Mouse (Mus musculus): Measurements from ENCODE around the gene Slc22a5. TPM values are rescaled to one million over a fixed set of nuclear protein-coding genes. Genes with fewer than 3 reads are reported as not detected.
"Not testable (repeated sequence)": the region's sequence is repeated elsewhere in the genome, so short reads cannot be mapped to it uniquely, and the experiment has no call there.

The Slc22a5 gene
- polyA plus RNA-seq, 1 experiment from 2014 or later, result 8.4 TPM

GRCm38 (mm10) chr11:53888242-53888641 is 3.2 kb downstream of the Slc22a5 start:
- H3K9ac ChIP-seq (ENCODE audit: low read length), result peak overlapping the region; percentile 25; the same call in 1 of the 2 replicates
- H3K36me3 ChIP-seq (ENCODE audit: control insufficient read depth, insufficient read depth, low read length), result peaks cover 2% of the 10 kb centered on the region; the same call in 1 of the 2 replicates
- no peak overlapping the region for H3K4me3 ChIP-seq (ENCODE audit: control insufficient read depth in 1 of 2, insufficient read depth in 1 of 2, low read depth in 1 of 2, low read length in 2 of 2)
- WGBS, result 71% methylated on average over 4 of the region's 4 CpGs
- H3K27me3 ChIP-seq (ENCODE audit: control insufficient read depth, insufficient read depth, low read length), result no peaks in the 10 kb centered on the region
- ATAC-seq (ENCODE audit: insufficient number of reproducible peaks, insufficient read depth, low FRiP score, low read depth), result no peak
- H3K4me2 ChIP-seq (ENCODE audit: low read length), result no peak overlapping the region
- no peak overlapping the region for H3K27ac ChIP-seq (replicated peaks in 1 of 2; ENCODE audit: control insufficient read depth in 1 of 2, insufficient read depth in 1 of 2, low read depth in 2 of 2, low read length in 2 of 2)
- H3K4me1 ChIP-seq (ENCODE audit: control insufficient read depth in 2 of 2, insufficient read depth in 2 of 2, low read length in 2 of 2), result peaks cover 11 to 21% of the 10 kb centered on the region in 2 experiments
- H3K9me3 ChIP-seq (ENCODE audit: control insufficient read depth, low read length), result no peaks in the 10 kb centered on the region

DNA sequence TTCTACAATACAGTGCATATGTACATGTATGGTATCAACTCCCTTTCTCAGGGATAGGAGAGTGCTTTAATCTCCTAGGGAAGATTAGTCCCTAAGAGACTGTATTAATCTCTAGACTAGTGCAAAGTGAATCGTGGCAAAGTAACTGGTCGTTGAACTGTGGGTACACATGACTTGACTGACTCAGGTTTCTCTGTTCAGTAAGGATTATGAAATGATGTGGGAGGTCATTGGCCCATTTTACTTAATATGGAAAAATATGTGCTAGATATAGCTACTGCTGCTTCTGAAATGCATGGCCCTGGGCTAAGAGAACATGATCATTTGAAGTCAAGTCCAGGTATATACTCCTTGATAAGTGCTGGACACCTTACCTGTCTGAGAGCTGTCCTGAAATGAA is 8.2 kb downstream of the Slc22a5 start:
- H3K36me3 ChIP-seq (ENCODE audit: control insufficient read depth, insufficient read depth, low read length), result peaks cover 11% of the 10 kb centered on the region; the same call in 1 of the 2 replicates
- 81% methylated on average over 2 of the region's 2 CpGs for WGBS
- H3K4me3 ChIP-seq (ENCODE audit: control insufficient read depth in 1 of 2, insufficient read depth in 1 of 2, low read depth in 1 of 2, low read length in 2 of 2), result no peak overlapping the region

DNA sequence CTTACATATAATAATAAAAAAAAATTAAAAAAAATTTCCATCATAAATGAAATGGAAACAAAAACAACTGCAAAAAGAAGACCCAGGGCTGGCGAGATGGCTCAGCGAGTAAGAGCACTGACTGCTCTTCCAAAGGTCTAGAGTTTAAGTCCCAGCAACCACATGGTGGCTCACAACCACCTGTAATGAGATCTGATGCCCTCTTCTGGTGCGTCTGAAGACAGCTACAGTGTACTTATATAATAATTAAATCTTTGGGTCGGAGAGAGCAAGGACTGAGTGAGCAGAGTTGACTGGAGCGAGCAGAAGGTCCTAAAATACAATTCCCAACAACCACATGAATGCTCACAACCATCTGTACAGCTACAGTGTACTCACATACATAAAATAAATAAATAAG is 13.4 kb downstream of the Slc22a5 start:
- WGBS, result 86% methylated on average over 5 of the region's 5 CpGs
- not testable (repeated sequence) for H3K36me3 ChIP-seq (ENCODE audit: control insufficient read depth, insufficient read depth, low read length); H3K4me3 ChIP-seq (ENCODE audit: control insufficient read depth in 1 of 2, insufficient read depth in 1 of 2, low read depth in 1 of 2, low read length in 2 of 2); ATAC-seq (ENCODE audit: insufficient number of reproducible peaks, insufficient read depth, low FRiP score, low read depth); H3K9ac ChIP-seq (ENCODE audit: low read length); H3K4me1 ChIP-seq (ENCODE audit: control insufficient read depth in 2 of 2, insufficient read depth in 2 of 2, low read length in 2 of 2); H3K27me3 ChIP-seq (ENCODE audit: control insufficient read depth, insufficient read depth, low read length); H3K27ac ChIP-seq (replicated peaks in 1 of 2; ENCODE audit: control insufficient read depth in 1 of 2, insufficient read depth in 1 of 2, low read depth in 2 of 2, low read length in 2 of 2); H3K4me2 ChIP-seq (ENCODE audit: low read length); H3K9me3 ChIP-seq (ENCODE audit: control insufficient read depth, low read length)

More for the DNA sequence above, 8.2 kb downstream of the Slc22a5 start:
- H3K27me3 ChIP-seq (ENCODE audit: control insufficient read depth, insufficient read depth, low read length), result no peaks in the 10 kb centered on the region
- no peak overlapping the region for H3K27ac ChIP-seq (replicated peaks in 1 of 2; ENCODE audit: control insufficient read depth in 1 of 2, insufficient read depth in 1 of 2, low read depth in 2 of 2, low read length in 2 of 2)
- ATAC-seq (ENCODE audit: insufficient number of reproducible peaks, insufficient read depth, low FRiP score, low read depth), result no peak
- H3K9ac ChIP-seq (ENCODE audit: low read length), result no peak overlapping the region
- H3K9me3 ChIP-seq (ENCODE audit: control insufficient read depth, low read length), result no peaks in the 10 kb centered on the region
- H3K4me2 ChIP-seq (ENCODE audit: low read length), result no peak overlapping the region
- H3K4me1 ChIP-seq (ENCODE audit: control insufficient read depth in 2 of 2, insufficient read depth in 2 of 2, low read length in 2 of 2), result peaks cover 1 to 2% of the 10 kb centered on the region in 2 experiments; a peak in 3 of 4 replicates

- Histone ChIP-seq H3K9ac (ENCODE audit: low read length) (no peak overlapping the region), H3K4me2 (ENCODE audit: low read length) (no peak overlapping the region), H3K9me3 (ENCODE audit: control insufficient read depth, low read length) (no peaks in the 10 kb centered on the region), H3K27me3 (ENCODE audit: control insufficient read depth, insufficient read depth, low read length) (no peaks in the 10 kb centered on the region), H3K4me3 (ENCODE audit: control insufficient read depth in 1 of 2, insufficient read depth in 1 of 2, low read depth in 1 of 2, low read length in 2 of 2) (no peak overlapping the region), H3K4me1 (ENCODE audit: control insufficient read depth in 2 of 2, insufficient read depth in 2 of 2, low read length in 2 of 2) (no peaks in the 10 kb centered on the region), H3K36me3 (ENCODE audit: control insufficient read depth, insufficient read depth, low read length) (peaks cover 14% of the 10 kb centered on the region), H3K27ac (replicated peaks in 1 of 2; ENCODE audit: control insufficient read depth in 1 of 2, insufficient read depth in 1 of 2, low read depth in 2 of 2, low read length in 2 of 2) (no peak overlapping the region)
- no peak for ATAC-seq (ENCODE audit: insufficient number of reproducible peaks, insufficient read depth, low FRiP score, low read depth)
- WGBS, result 81% methylated on average over 4 of the region's 4 CpGs
Measured at GRCm38 (mm10) chr11:53876488-53876887, 15.0 kb downstream of the Slc22a5 start.

DNA sequence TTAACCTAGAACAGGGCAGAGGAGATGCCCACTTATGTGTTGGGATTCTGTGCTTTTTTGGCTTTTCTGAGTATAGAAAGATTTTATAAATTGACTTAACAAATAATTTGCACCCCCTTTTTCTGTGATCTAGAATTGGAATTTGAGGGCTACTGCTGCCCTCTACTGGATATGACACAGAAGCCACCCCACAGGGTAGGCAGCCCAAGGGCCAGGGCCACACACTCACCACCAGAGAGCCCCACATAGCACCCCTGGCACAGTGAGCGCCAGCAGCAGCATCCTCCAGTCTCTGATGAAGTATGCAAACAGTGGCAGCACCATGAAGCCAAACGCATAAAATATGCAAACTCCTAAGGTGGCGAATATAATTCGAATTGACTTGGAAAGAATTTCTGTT is 16.8 kb downstream of the Slc22a5 start:
- Histone ChIP-seq H3K4me2 (ENCODE audit: low read length) (no peak overlapping the region), H3K4me1 (ENCODE audit: control insufficient read depth in 2 of 2, insufficient read depth in 2 of 2, low read length in 2 of 2) (no peaks in the 10 kb centered on the region), H3K36me3 (ENCODE audit: control insufficient read depth, insufficient read depth, low read length) (peaks cover 14% of the 10 kb centered on the region), H3K4me3 (ENCODE audit: control insufficient read depth in 1 of 2, insufficient read depth in 1 of 2, low read depth in 1 of 2, low read length in 2 of 2) (no peak overlapping the region), H3K27me3 (ENCODE audit: control insufficient read depth, insufficient read depth, low read length) (no peaks in the 10 kb centered on the region), H3K9ac (ENCODE audit: low read length) (no peak overlapping the region), H3K27ac (replicated peaks in 1 of 2; ENCODE audit: control insufficient read depth in 1 of 2, insufficient read depth in 1 of 2, low read depth in 2 of 2, low read length in 2 of 2) (no peak overlapping the region), H3K9me3 (ENCODE audit: control insufficient read depth, low read length) (no peaks in the 10 kb centered on the region)
- no peak for ATAC-seq (ENCODE audit: insufficient number of reproducible peaks, insufficient read depth, low FRiP score, low read depth)
- WGBS, result 77% methylated on average over 4 of the region's 4 CpGs

- ATAC-seq (ENCODE audit: insufficient number of reproducible peaks, insufficient read depth, low FRiP score, low read depth); H3K4me2 ChIP-seq (ENCODE audit: low read length); H3K9me3 ChIP-seq (ENCODE audit: control insufficient read depth, low read length); H3K27me3 ChIP-seq (ENCODE audit: control insufficient read depth, insufficient read depth, low read length); H3K4me1 ChIP-seq (ENCODE audit: control insufficient read depth in 2 of 2, insufficient read depth in 2 of 2, low read length in 2 of 2); H3K4me3 ChIP-seq (ENCODE audit: control insufficient read depth in 1 of 2, insufficient read depth in 1 of 2, low read depth in 1 of 2, low read length in 2 of 2); H3K9ac ChIP-seq (ENCODE audit: low read length); H3K27ac ChIP-seq (replicated peaks in 1 of 2; ENCODE audit: control insufficient read depth in 1 of 2, insufficient read depth in 1 of 2, low read depth in 2 of 2, low read length in 2 of 2): not testable (repeated sequence)
- WGBS, result 50% methylated on average over 5 of the region's 5 CpGs
- peaks cover 14% of the 10 kb centered on the region for H3K36me3 ChIP-seq (ENCODE audit: control insufficient read depth, insufficient read depth, low read length)
Measured at GRCm38 (mm10) chr11:53873909-53874704, 17.4 kb downstream of the Slc22a5 start.

DNA sequence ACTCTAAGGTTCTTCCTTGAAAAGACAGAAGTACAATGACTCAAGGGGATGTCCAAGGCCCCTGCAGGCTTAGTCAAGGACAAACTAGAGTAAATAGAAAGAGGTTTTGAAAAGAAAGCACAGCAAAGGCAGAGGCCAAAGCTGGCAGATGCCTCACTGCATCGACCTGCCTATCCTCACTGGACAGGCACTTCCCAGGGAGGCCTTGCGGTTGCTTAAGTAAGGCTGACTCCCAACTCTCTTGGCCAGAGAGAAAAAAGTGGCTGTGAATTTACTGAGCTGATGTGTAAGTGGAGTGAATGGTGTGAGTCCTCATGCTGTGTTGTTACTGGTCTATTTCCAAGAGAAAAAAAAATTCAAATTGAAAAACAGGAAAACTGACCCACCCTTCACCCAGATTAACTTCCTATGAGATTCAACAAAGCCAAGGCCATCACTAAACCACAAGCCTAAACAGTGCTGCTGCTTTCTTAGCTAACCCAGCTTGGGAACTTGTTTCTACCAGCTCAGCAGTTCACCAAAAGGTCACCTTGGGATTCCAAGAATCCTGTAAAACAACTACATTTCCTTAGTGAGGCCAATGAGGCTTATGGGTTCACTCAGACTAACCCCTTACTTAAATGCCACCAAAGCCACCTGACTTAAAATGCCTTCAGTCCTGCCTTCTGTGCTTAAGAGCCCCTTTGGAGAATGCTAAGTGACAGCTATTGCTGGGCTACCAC is 19.5 kb downstream of the Slc22a5 start:
- Histone ChIP-seq H3K9me3 (ENCODE audit: control insufficient read depth, low read length) (no peaks in the 10 kb centered on the region), H3K36me3 (ENCODE audit: control insufficient read depth, insufficient read depth, low read length) (peaks cover 14% of the 10 kb centered on the region), H3K27me3 (ENCODE audit: control insufficient read depth, insufficient read depth, low read length) (no peaks in the 10 kb centered on the region), H3K9ac (ENCODE audit: low read length) (no peak overlapping the region), H3K4me1 (ENCODE audit: control insufficient read depth in 2 of 2, insufficient read depth in 2 of 2, low read length in 2 of 2) (peaks cover 0 to 4% of the 10 kb centered on the region in 2 experiments; a peak in 1 of 4 replicates), H3K27ac (replicated peaks in 1 of 2; ENCODE audit: control insufficient read depth in 1 of 2, insufficient read depth in 1 of 2, low read depth in 2 of 2, low read length in 2 of 2) (peak overlapping the region in 1 of 2 experiments; percentile 8; a peak in 1 of 4 replicates), H3K4me2 (ENCODE audit: low read length) (no peak overlapping the region), H3K4me3 (ENCODE audit: control insufficient read depth in 1 of 2, insufficient read depth in 1 of 2, low read depth in 1 of 2, low read length in 2 of 2) (no peak overlapping the region)
- 79% methylated on average over 2 of the region's 2 CpGs for WGBS
- no peak for ATAC-seq (ENCODE audit: insufficient number of reproducible peaks, insufficient read depth, low FRiP score, low read depth)
